Mouse (Mus musculus) cerebellum, adult 2 months (tissue): Measurements from ENCODE around the gene Cyp2b9.
"Not testable (repeated sequence)": the region's sequence is repeated elsewhere in the genome, so short reads cannot be mapped to it uniquely, and the experiment has no call there.

Experiments
- CTCF ChIP-seq: fragments of 200-500 bp; IDR thresholded peaks from 2 replicates; pipeline ENCODE4 v1.5.1; 2011; ENCODE audit warnings: low read depth, mild to moderate bottlenecking, control low read depth, low read length, moderate library complexity, borderline replicate concordance; ENCODE audit not compliant: insufficient read depth
- POLR2A ChIP-seq: fragments of 200-500 bp; IDR thresholded peaks from 2 replicates; pipeline ENCODE4 v1.6.1; 2011; ENCODE audit warnings: low read length, control low read depth, borderline replicate concordance; ENCODE audit not compliant: insufficient read depth

DNA sequence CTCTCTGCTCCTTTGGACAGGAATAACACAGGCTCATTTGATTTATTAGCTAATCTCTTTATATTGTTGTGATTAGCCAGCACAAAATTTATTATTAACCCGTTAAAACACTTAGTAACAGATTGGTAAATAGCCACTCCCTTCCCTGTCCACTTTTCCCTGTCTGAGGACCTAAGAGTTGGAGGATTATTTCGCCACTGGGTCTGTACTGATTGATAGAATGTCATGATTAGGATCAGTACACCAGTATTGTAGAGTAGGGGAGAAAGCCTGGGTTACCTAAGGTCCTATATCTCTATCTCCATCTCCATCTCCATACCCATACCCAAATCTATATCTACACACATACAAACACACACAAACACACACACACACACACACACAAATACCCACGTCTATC is 29.6 kb upstream of the Cyp2b9 start:
- TF ChIP-seq POLR2A, CTCF: not testable (repeated sequence)
